Mouse (Mus musculus): ENCODE data around the gene Terb2. TPM values are rescaled to one million over a fixed set of nuclear protein-coding genes. Genes with fewer than 3 reads are reported as not detected.

Terb2 gene
- polyA plus RNA-seq, 1 experiment, result not detected

DNA sequence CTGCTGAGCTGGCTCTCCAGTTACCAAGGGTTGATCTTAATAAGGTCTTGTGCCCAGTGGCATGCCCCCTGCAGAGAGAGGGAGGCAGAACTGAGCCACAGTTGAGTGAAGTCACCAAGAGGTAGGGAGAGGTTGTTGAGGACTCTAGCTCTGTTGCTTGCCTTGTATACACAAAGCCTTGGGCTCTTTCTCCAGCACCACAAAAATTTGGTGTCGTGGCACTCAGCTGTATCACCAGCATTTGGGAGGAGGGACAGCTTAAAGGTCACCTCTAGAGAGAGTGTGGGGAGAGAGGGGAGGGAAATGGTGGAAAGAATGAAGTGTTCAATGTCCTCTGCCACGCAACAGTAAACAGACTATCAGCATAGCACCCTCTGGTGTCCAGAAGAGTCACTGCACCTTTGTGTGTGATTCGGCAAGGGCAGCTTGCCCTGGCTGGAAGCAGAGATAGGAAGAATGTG lies 57.6 kb downstream of the Terb2 start:
- Histone ChIP-seq H3K27me3 (ENCODE audit: control insufficient read depth, insufficient read depth, insufficient read length) (no peaks in the 10 kb centered on the region), H3K4me3 (no peak overlapping the region), H3K79me2 (ENCODE audit: control insufficient read depth, insufficient read depth) (no peaks in the 10 kb centered on the region), H3ac (ENCODE audit: control insufficient read depth, insufficient read length) (no peak overlapping the region), H3K36me3 (ENCODE audit: control insufficient read depth, insufficient read depth) (peaks cover 2% of the 10 kb centered on the region), H3K4me2 (ENCODE audit: low read depth) (no peak overlapping the region)
- TF ChIP-seq USF1 (IDR thresholded peaks at IDR 0.05; ENCODE audit: low read depth), result no peak
- TF ChIP-seq MYOG (IDR thresholded peaks at IDR 0.05; ENCODE audit: control insufficient read depth in 1 of 3, insufficient read depth in 1 of 3, insufficient read length in 2 of 3, low read depth in 2 of 3), result no peak
- TF ChIP-seq SRF (IDR thresholded peaks at IDR 0.05; ENCODE audit: control insufficient read depth, insufficient read length, low read depth), result no peak
- no peak for TF ChIP-seq REST (IDR thresholded peaks at IDR 0.05; ENCODE audit: insufficient read depth, insufficient read length)
- TF ChIP-seq POLR2A (IDR thresholded peaks at IDR 0.05; ENCODE audit: insufficient read length, low read depth), result no peak
- no peak for TF ChIP-seq TCF3 (IDR thresholded peaks at IDR 0.05; ENCODE audit: insufficient read length, low read depth)
- no peak for TF ChIP-seq MAX (IDR thresholded peaks at IDR 0.05; ENCODE audit: low read depth)
- no peak for TF ChIP-seq CEBPB (IDR thresholded peaks at IDR 0.05; ENCODE audit: insufficient read depth, poor library complexity, severe bottlenecking)
- no peak for TF ChIP-seq E2F4 (IDR thresholded peaks at IDR 0.05; ENCODE audit: insufficient read depth)
- no peak for TF ChIP-seq TCF12 (IDR thresholded peaks at IDR 0.05; ENCODE audit: insufficient read depth, poor library complexity, severe bottlenecking)

DNA sequence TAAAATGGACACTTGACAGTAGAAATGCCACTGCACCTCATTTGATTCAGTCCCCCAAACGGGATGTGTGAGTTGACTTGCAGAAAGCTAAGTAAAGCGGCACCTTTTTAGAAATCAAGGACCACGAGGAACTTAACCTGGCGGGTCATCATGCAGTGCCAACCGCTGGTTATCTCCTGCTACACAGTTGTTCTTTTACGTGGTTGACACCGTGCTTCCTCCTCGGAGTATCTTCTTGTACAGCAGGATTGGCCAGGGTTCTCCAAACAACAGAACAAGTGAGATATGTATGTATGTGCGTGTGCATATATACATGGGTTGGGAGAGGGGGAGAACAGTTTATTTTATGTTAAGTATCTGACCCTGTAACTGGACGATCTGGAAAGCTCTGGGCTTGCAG lies 61.7 kb downstream of the Terb2 start:
- H3K36me3 ChIP-seq (ENCODE audit: control insufficient read depth, insufficient read depth), result peaks cover 3% of the 10 kb centered on the region
- H3K79me2 ChIP-seq (ENCODE audit: control insufficient read depth, insufficient read depth), result no peaks in the 10 kb centered on the region
- no peak overlapping the region for H3K4me2 ChIP-seq (ENCODE audit: low read depth)
- H3K4me3 ChIP-seq, result no peak overlapping the region
- no peak for TF ChIP-seq TCF3 (IDR thresholded peaks at IDR 0.05; ENCODE audit: insufficient read length, low read depth)
- TF ChIP-seq MYOG (IDR thresholded peaks at IDR 0.05; ENCODE audit: control insufficient read depth in 1 of 3, insufficient read depth in 1 of 3, insufficient read length in 2 of 3, low read depth in 2 of 3), result no peak
- TF ChIP-seq SRF (IDR thresholded peaks at IDR 0.05; ENCODE audit: control insufficient read depth, insufficient read length, low read depth), result no peak
- no peak for TF ChIP-seq POLR2A (IDR thresholded peaks at IDR 0.05; ENCODE audit: insufficient read length, low read depth)
- no peak overlapping the region for H3ac ChIP-seq (ENCODE audit: control insufficient read depth, insufficient read length)
- no peaks in the 10 kb centered on the region for H3K27me3 ChIP-seq (ENCODE audit: control insufficient read depth, insufficient read depth, insufficient read length)

GRCm38 (mm10) chr2:122255997-122256396 lies 69.9 kb downstream of the Terb2 start:
- Histone ChIP-seq H3K27me3 (ENCODE audit: control insufficient read depth, insufficient read depth, insufficient read length) (no peaks in the 10 kb centered on the region), H3K79me2 (ENCODE audit: control insufficient read depth, insufficient read depth) (no peaks in the 10 kb centered on the region), H3K4me2 (ENCODE audit: low read depth) (no peak overlapping the region), H3K36me3 (ENCODE audit: control insufficient read depth, insufficient read depth) (no peaks in the 10 kb centered on the region), H3K4me3 (no peak overlapping the region), H3ac (ENCODE audit: control insufficient read depth, insufficient read length) (no peak overlapping the region)
- no peak for TF ChIP-seq TCF12 (IDR thresholded peaks at IDR 0.05; ENCODE audit: insufficient read depth, poor library complexity, severe bottlenecking)

Other genes with a start within 250 kb of the Terb2 start
- gene Ctdspl2, start 230.3 kb upstream of the Terb2 start, polyA plus RNA-seq (2012; fragmentation: generic; extraction: Trizol), result 3.7 TPM
- 0.01 TPM for gene Mageb3, start 230.2 kb upstream of the Terb2 start, polyA plus RNA-seq (2012; fragmentation: generic; extraction: Trizol)
- gene Eif3j1, start 157.7 kb upstream of the Terb2 start, polyA plus RNA-seq (2012; fragmentation: generic; extraction: Trizol), result 6.1 TPM
- 5.8 TPM for gene Spg11, start 67.9 kb upstream of the Terb2 start, polyA plus RNA-seq (2012; fragmentation: generic; extraction: Trizol)
- gene B2m, start 38.6 kb upstream of the Terb2 start, polyA plus RNA-seq (2012; fragmentation: generic; extraction: Trizol), result 321 TPM
- gene Trim69, start 25.6 kb upstream of the Terb2 start, polyA plus RNA-seq (2012; fragmentation: generic; extraction: Trizol), result 0.04 TPM
- 0.07 TPM for gene Patl2, start 83 bp upstream of the Terb2 start, polyA plus RNA-seq (2012; fragmentation: generic; extraction: Trizol)
- gene Sord, start 48.5 kb downstream of the Terb2 start, polyA plus RNA-seq (2012; fragmentation: generic; extraction: Trizol), result 18.5 TPM
- 0.12 TPM for gene Duox2, start 112.2 kb downstream of the Terb2 start, polyA plus RNA-seq (2012; fragmentation: generic; extraction: Trizol)
- gene Duoxa2, start 112.6 kb downstream of the Terb2 start, polyA plus RNA-seq (2012; fragmentation: generic; extraction: Trizol), result not detected
- 2.6 TPM for gene Duoxa1, start 127.5 kb downstream of the Terb2 start, polyA plus RNA-seq (2012; fragmentation: generic; extraction: Trizol)
- 0.10 TPM for gene Duox1, start 129.4 kb downstream of the Terb2 start, polyA plus RNA-seq (2012; fragmentation: generic; extraction: Trizol)
- 48.5 TPM for gene Shf, start 182.9 kb downstream of the Terb2 start, polyA plus RNA-seq (2012; fragmentation: generic; extraction: Trizol)
- not detected for gene Slc28a2, start 240.2 kb downstream of the Terb2 start, polyA plus RNA-seq (2012; fragmentation: generic; extraction: Trizol)

Data from myocyte (in vitro differentiated cells).